Mouse (Mus musculus): ENCODE measurements around the gene Dync1i2. TPM values are rescaled to one million over a fixed set of nuclear protein-coding genes. Genes with fewer than 3 reads are reported as not detected.

Gene Dync1i2
- polyA plus RNA-seq, 1 experiment from 2014 or later, result 199 TPM

- Histone ChIP-seq H3K36me3 (ENCODE audit: control insufficient read depth, insufficient read depth, low read length) (peaks cover 17% of the 10 kb centered on the region), H3K27me3 (ENCODE audit: control insufficient read depth, insufficient read depth, low read depth, low read length) (no peaks in the 10 kb centered on the region), H3K9ac (ENCODE audit: low read depth, low read length) (no peak overlapping the region), H3K4me3 (ENCODE audit: low read depth, low read length) (no peak overlapping the region), H3K27ac (ENCODE audit: low read length) (no peak overlapping the region), H3K9me3 (replicated peaks; ENCODE audit: control insufficient read depth, low read length, poor library complexity, severe bottlenecking) (no peaks in the 10 kb centered on the region), H3K4me1 (ENCODE audit: control insufficient read depth, insufficient read depth, low read length) (no peaks in the 10 kb centered on the region), H3K4me2 (ENCODE audit: low read length) (no peak overlapping the region)
- WGBS, result 69% methylated on average over 10 of the region's 10 CpGs
- no peak for ATAC-seq
Measured at GRCm38 (mm10) chr2:71312067-71312466, 100.6 kb downstream of the Dync1i2 start.

Other genes starting within 250 kb of the Dync1i2 start
- gene Dcaf17, start 156.4 kb upstream of the Dync1i2 start, polyA plus RNA-seq (2015; fragmentation: Nextera tagmentation; extraction: Ambion mirVana), result 31.2 and 33.2 TPM in 2 replicates
- gene Mettl8, start 156.1 kb upstream of the Dync1i2 start, polyA plus RNA-seq (2015; fragmentation: Nextera tagmentation; extraction: Ambion mirVana), result 11.2 and 12.6 TPM in 2 replicates
- 2.2 and 3.5 TPM in 2 replicates for gene Cybrd1, start 93.8 kb upstream of the Dync1i2 start, polyA plus RNA-seq (2015; fragmentation: Nextera tagmentation; extraction: Ambion mirVana)
- 114 and 117 TPM in 2 replicates for gene Slc25a12, start 156.0 kb downstream of the Dync1i2 start, polyA plus RNA-seq (2015; fragmentation: Nextera tagmentation; extraction: Ambion mirVana)
- gene Hat1, start 177.3 kb downstream of the Dync1i2 start, polyA plus RNA-seq (2015; fragmentation: Nextera tagmentation; extraction: Ambion mirVana), result 38.1 and 45.0 TPM in 2 replicates
- gene Metap1d, start 241.6 kb downstream of the Dync1i2 start, polyA plus RNA-seq (2015; fragmentation: Nextera tagmentation; extraction: Ambion mirVana), result 30.1 and 33.0 TPM in 2 replicates

All from midbrain, embryonic 16.5 days (tissue).